Mouse (Mus musculus): ENCODE measurements around the gene Lag3.

DNA sequence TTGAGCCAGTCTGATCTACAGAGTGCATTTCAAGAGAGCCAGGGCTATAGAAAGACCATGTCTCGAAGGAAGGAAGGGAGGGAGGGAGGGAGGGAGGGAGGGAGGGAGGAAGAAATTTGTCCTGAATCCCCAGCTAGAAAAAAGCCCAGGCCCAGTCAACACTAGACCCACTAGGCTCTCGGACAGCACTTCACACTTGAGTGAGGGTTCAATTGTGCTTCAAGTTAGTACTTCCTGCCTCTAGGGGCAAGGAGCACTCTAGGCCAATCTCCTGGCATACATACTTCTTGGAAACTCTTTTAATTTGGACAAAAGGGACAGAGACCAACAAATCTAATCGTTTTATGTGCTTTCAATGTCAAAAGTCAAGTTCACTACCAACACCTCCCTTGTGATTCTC, 46.6 kb upstream of the Lag3 start:
- TF ChIP-seq EP300 (IDR thresholded peaks at IDR 0.05; ENCODE audit: low read depth) (no peak), CTCF (IDR thresholded peaks at IDR 0.05; ENCODE audit: low read depth) (no peak)
